Mouse (Mus musculus): ENCODE data around the gene Opcml.

The Opcml gene

DNA sequence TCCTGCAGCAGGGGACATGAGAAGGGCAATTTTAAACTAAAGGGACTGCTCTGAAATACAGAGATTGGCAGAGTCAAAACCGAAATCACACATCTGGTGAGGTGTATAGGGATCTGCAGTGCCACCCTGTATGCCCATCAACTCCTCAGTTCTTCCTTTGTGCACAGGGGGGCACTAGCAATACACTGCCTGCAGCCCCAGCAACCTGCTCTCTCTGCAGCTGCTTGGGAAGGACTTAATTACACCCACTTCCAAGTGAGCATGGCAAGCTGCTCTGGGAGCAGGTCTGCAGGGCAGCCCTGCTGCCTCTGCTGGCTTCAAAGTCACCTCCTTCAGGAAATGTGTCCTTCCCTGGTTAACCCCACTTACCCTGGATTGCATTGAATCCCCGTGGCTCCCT, 1147.4 kb downstream of the Opcml start:
- DNase-seq (ENCODE audit: low spot score): no peak

- DNase-seq (ENCODE audit: low spot score): no peak
Measured at GRCm38 (mm10) chr9:28940901-28941300, 1150.3 kb downstream of the Opcml start.

DNA sequence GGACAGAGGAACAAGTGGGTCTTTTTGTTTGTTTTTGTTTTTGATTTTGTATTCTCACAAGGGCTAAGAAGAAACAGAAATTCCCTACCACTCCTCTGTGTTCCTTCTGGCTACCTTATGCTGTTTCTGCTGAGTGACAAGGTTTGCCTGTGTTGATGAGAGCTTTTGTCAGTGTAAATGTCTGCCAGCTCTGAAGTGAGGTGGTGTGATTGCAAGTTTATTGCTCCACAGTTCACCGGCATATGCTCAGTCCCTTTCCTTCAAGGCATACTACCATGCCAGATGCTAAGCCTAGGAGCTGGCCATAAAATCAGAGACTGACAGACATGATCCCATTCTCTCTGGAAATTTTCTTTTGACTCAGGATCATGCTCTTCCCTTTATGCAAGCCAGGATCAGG, 1178.9 kb downstream of the Opcml start:
- no peak for DNase-seq (ENCODE audit: low spot score)
